Mouse (Mus musculus): Measurements from ENCODE around the gene Milr1.

DNA sequence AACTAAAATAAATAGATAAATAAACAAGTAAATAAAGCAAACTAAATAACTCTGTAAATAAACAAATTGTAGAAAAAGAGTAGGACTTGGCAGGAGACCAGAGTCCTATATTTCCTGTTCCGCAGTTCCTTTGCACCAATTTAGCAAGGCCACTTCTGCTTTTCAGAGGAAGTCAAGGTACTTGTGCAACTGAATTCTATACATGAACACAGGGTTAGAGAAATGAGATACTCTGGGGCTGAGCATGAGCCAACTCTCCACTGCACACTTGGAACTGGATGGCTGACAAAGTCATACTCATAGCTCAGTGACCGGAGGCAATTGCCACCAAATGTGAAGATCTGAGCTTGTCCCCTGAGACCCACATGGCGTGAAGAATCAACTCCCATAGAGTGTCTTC lies 8.0 kb downstream of the Milr1 start:
- TF ChIP-seq POLR2A (IDR thresholded peaks at IDR 0.05; ENCODE audit: extremely low read depth, insufficient read depth, low read length) = no peak
- TF ChIP-seq CTCF (IDR thresholded peaks at IDR 0.05; ENCODE audit: extremely low read depth, insufficient read depth, low read length) = no peak

Measured in cortical plate, adult 2 months (tissue).